Mouse (Mus musculus) splenic B cell, adult 2 months (primary cell): ENCODE results near the gene Slc22a8.

Experiments
- DNase-seq: peaks from one replicate; pipeline ENCODE4 v3.0.0-alpha.2; 2011; ENCODE audit warnings: low read depth, low spot score
- H3K27me3 ChIP-seq: 2 replicates; pipeline ENCODE4 v1.6.1; 2012; ENCODE audit warnings: mild to moderate bottlenecking, low read length, moderate library complexity, mixed read lengths; ENCODE audit not compliant: control insufficient read depth, poor library complexity, insufficient read depth, severe bottlenecking
- H3K36me3 ChIP-seq: 2 replicates; pipeline ENCODE4 v1.6.1; 2012; ENCODE audit warnings: mild to moderate bottlenecking, low read length, moderate library complexity, mixed read lengths; ENCODE audit not compliant: control insufficient read depth, poor library complexity, insufficient read depth, severe bottlenecking

The Slc22a8 gene

GRCm38 (mm10) chr19:8590954-8591353 is at the start of gene Slc22a8:
Gene Slc22a8 (plus strand): TSS chr19:8591254.
- Histone ChIP-seq H3K27me3 (no peaks in the 10 kb centered on the region), H3K36me3 (no peaks in the 10 kb centered on the region)
- no peak for DNase-seq

- DNase-seq, result no peak
- no peaks in the 10 kb centered on the region for H3K36me3 ChIP-seq
- H3K27me3 ChIP-seq, result no peaks in the 10 kb centered on the region
Measured at GRCm38 (mm10) chr19:8558897-8559296, 32.2 kb upstream of the Slc22a8 start.

- no peak for DNase-seq
- Histone ChIP-seq H3K27me3 (no peaks in the 10 kb centered on the region), H3K36me3 (no peaks in the 10 kb centered on the region)
Measured at GRCm38 (mm10) chr19:8564021-8564420, 27.0 kb upstream of the Slc22a8 start.

- Histone ChIP-seq H3K36me3 (no peaks in the 10 kb centered on the region), H3K27me3 (no peaks in the 10 kb centered on the region)
- DNase-seq, result no peak
Measured at GRCm38 (mm10) chr19:8564469-8564868, 26.6 kb upstream of the Slc22a8 start.

- no peak for DNase-seq
- H3K27me3 ChIP-seq, result no peaks in the 10 kb centered on the region
- no peaks in the 10 kb centered on the region for H3K36me3 ChIP-seq
Measured at GRCm38 (mm10) chr19:8565262-8565661, 25.8 kb upstream of the Slc22a8 start.

- H3K27me3 ChIP-seq, result no peaks in the 10 kb centered on the region
- no peak for DNase-seq
- H3K36me3 ChIP-seq, result no peaks in the 10 kb centered on the region
Measured at GRCm38 (mm10) chr19:8565985-8566384, 25.1 kb upstream of the Slc22a8 start.

- no peaks in the 10 kb centered on the region for H3K36me3 ChIP-seq
- peak; percentile 31 for DNase-seq
- no peaks in the 10 kb centered on the region for H3K27me3 ChIP-seq
Measured at GRCm38 (mm10) chr19:8567104-8567880, 23.8 kb upstream of the Slc22a8 start.

GRCm38 (mm10) chr19:8569453-8569863 is 21.6 kb upstream of the Slc22a8 start:
- peak; percentile 35 for DNase-seq
- no peaks in the 10 kb centered on the region for H3K27me3 ChIP-seq
- H3K36me3 ChIP-seq, result no peaks in the 10 kb centered on the region

GRCm38 (mm10) chr19:8570341-8571040 is 20.6 kb upstream of the Slc22a8 start:
- H3K36me3 ChIP-seq, result no peaks in the 10 kb centered on the region

GRCm38 (mm10) chr19:8571746-8572145 is 19.3 kb upstream of the Slc22a8 start:
- Histone ChIP-seq H3K27me3 (no peaks in the 10 kb centered on the region), H3K36me3 (no peaks in the 10 kb centered on the region)
- no peak for DNase-seq

More at GRCm38 (mm10) chr19:8570341-8571040, 20.6 kb upstream of the Slc22a8 start:
- no peak for DNase-seq
- H3K27me3 ChIP-seq, result no peaks in the 10 kb centered on the region

- DNase-seq, result no peak
- Histone ChIP-seq H3K27me3 (no peaks in the 10 kb centered on the region), H3K36me3 (no peaks in the 10 kb centered on the region)
Measured at GRCm38 (mm10) chr19:8572485-8572884, 18.6 kb upstream of the Slc22a8 start.

GRCm38 (mm10) chr19:8577432-8577831 is 13.6 kb upstream of the Slc22a8 start:
- no peaks in the 10 kb centered on the region for H3K36me3 ChIP-seq
- no peaks in the 10 kb centered on the region for H3K27me3 ChIP-seq
- no peak for DNase-seq

GRCm38 (mm10) chr19:8578293-8578969 is 12.6 kb upstream of the Slc22a8 start:
- DNase-seq, result peak; percentile 73
- no peaks in the 10 kb centered on the region for H3K36me3 ChIP-seq

GRCm38 (mm10) chr19:8578970-8579342 is 12.1 kb upstream of the Slc22a8 start:
- H3K36me3 ChIP-seq, result no peaks in the 10 kb centered on the region
- H3K27me3 ChIP-seq, result no peaks in the 10 kb centered on the region
- DNase-seq, result no peak

More at GRCm38 (mm10) chr19:8578293-8578969, 12.6 kb upstream of the Slc22a8 start:
- H3K27me3 ChIP-seq, result no peaks in the 10 kb centered on the region

- Histone ChIP-seq H3K27me3 (no peaks in the 10 kb centered on the region), H3K36me3 (no peaks in the 10 kb centered on the region)
- DNase-seq, result no peak
Measured at GRCm38 (mm10) chr19:8585298-8585697, 5.8 kb upstream of the Slc22a8 start.
